Mouse (Mus musculus) limb, embryonic 13.5 days (tissue): ENCODE measurements around the gene Kcnj15. TPM values are rescaled to one million over a fixed set of nuclear protein-coding genes. Genes with fewer than 3 reads are reported as not detected.

ENCODE experiments used
- ATAC-seq: fragments of 200-750 bp; cut with Nextera tagmentation; 2 replicates; pipeline ENCODE4 v1.8.0; 2017; ENCODE audit warnings: low read depth, moderate number of reproducible peaks, moderate TSS enrichment; ENCODE audit not compliant: low FRiP score
- H3K27ac ChIP-seq: fragments of 300-500 bp; sonication (generic); 2 replicates; pipeline ENCODE4 v1.5.1; 2015; ENCODE audit warnings: inconsistent platforms, mild to moderate bottlenecking, moderate library complexity
- H3K27me3 ChIP-seq: fragments of 300-500 bp; sonication (generic); 2 replicates; pipeline ENCODE4 v1.6.1; 2015; ENCODE audit warnings: mild to moderate bottlenecking, inconsistent platforms
- H3K36me3 ChIP-seq: fragments of 300-500 bp; sonication (generic); 2 replicates; pipeline ENCODE4 v1.6.1; 2015; ENCODE audit warnings: inconsistent platforms, mild to moderate bottlenecking, moderate library complexity
- H3K4me1 ChIP-seq: fragments of 300-500 bp; sonication (generic); 2 replicates; pipeline ENCODE4 v1.6.1; 2015; ENCODE audit warnings: inconsistent platforms
- H3K4me2 ChIP-seq: fragments of 300-500 bp; sonication (generic); replicated peaks from 2 replicates; pipeline ENCODE4 v1.6.1; 2015; ENCODE audit warnings: inconsistent platforms, mild to moderate bottlenecking, moderate library complexity
- H3K4me3 ChIP-seq: fragments of 300-500 bp; sonication (generic); 2 replicates; pipeline ENCODE4 v1.5.1; 2015; ENCODE audit warnings: moderate library complexity, mild to moderate bottlenecking, inconsistent platforms
- H3K9ac ChIP-seq: fragments of 300-500 bp; sonication (generic); 2 replicates; pipeline ENCODE4 v1.6.1; 2015; ENCODE audit warnings: mild to moderate bottlenecking, inconsistent platforms
- H3K9me3 ChIP-seq: fragments of 300-500 bp; sonication (generic); 2 replicates; pipeline ENCODE4 v1.6.1; 2016; ENCODE audit warnings: inconsistent platforms
- WGBS: fragments of 180-500 bp; shearing (Covaris S2); methylation state at CpG from one replicate; pipeline ENCODE4 v1.1.7; 2015; 5-methylcytosine and 5-hydroxymethylcytosine counted together
- polyA plus RNA-seq: library from polyadenylated mRNA; unstranded; fragments of >200 nt; fragmentation: Nextera tagmentation; extraction: Ambion mirVana; gene quantifications from 2 replicates; pipeline ENCODE4 v1.2.1, GENCODE M21; 2015

The Kcnj15 gene
- polyA plus RNA-seq, 1 experiment from 2014 or later: 1.3 TPM

- Histone ChIP-seq H3K9me3 (no peaks in the 10 kb centered on the region), H3K9ac (no peak overlapping the region), H3K4me2 (peak overlapping the region; percentile 23), H3K27ac (no peak overlapping the region), H3K27me3 (peaks cover 13% of the 10 kb centered on the region; the same call in 1 of the 2 replicates), H3K4me3 (peak overlapping the region; percentile 2; the same call in 1 of the 2 replicates), H3K36me3 (no peaks in the 10 kb centered on the region), H3K4me1 (peaks cover 49% of the 10 kb centered on the region)
- 17% methylated on average over 4 of the region's 4 CpGs for WGBS
- no peak for ATAC-seq
Measured at GRCm38 (mm10) chr16:95258100-95258499, 742 bp downstream of the Kcnj15 start.

- H3K9ac ChIP-seq: no peak overlapping the region
- peaks cover 59% of the 10 kb centered on the region for H3K4me1 ChIP-seq
- no peak overlapping the region for H3K27ac ChIP-seq
- H3K4me3 ChIP-seq: no peak overlapping the region
- no peak for ATAC-seq
- 24% methylated on average over 4 of the region's 4 CpGs for WGBS
- H3K27me3 ChIP-seq: peaks cover 13% of the 10 kb centered on the region; the same call in 1 of the 2 replicates
- H3K9me3 ChIP-seq: no peaks in the 10 kb centered on the region
- H3K36me3 ChIP-seq: no peaks in the 10 kb centered on the region
- peak overlapping the region; percentile 23; the same call in 1 of the 2 replicates for H3K4me2 ChIP-seq
Measured at GRCm38 (mm10) chr16:95259505-95259904, 2.1 kb downstream of the Kcnj15 start.

- Histone ChIP-seq H3K4me2 (no peak overlapping the region), H3K9ac (no peak overlapping the region), H3K36me3 (no peaks in the 10 kb centered on the region), H3K27me3 (peaks cover 7% of the 10 kb centered on the region; the same call in 1 of the 2 replicates), H3K4me3 (no peak overlapping the region), H3K9me3 (no peaks in the 10 kb centered on the region), H3K4me1 (peaks cover 59% of the 10 kb centered on the region), H3K27ac (no peak overlapping the region)
- no peak for ATAC-seq
- 59% methylated on average over 5 of the region's 5 CpGs for WGBS
Measured at GRCm38 (mm10) chr16:95260693-95261092, 3.3 kb downstream of the Kcnj15 start.

GRCm38 (mm10) chr16:95261807-95262206 lies 4.4 kb downstream of the Kcnj15 start:
- WGBS: 31% methylated on average over 4 of the region's 4 CpGs

GRCm38 (mm10) chr16:95262706-95263363 lies 5.5 kb downstream of the Kcnj15 start:
- 44% methylated on average over 15 of the region's 15 CpGs for WGBS
- Histone ChIP-seq H3K9me3 (no peaks in the 10 kb centered on the region), H3K27ac (no peak overlapping the region), H3K9ac (no peak overlapping the region), H3K4me1 (peaks cover 59% of the 10 kb centered on the region), H3K27me3 (no peaks in the 10 kb centered on the region), H3K36me3 (no peaks in the 10 kb centered on the region), H3K4me2 (no peak overlapping the region), H3K4me3 (no peak overlapping the region)
- ATAC-seq: no peak

More at GRCm38 (mm10) chr16:95261807-95262206, 4.4 kb downstream of the Kcnj15 start:
- no peak for ATAC-seq
- H3K36me3 ChIP-seq: no peaks in the 10 kb centered on the region
- H3K27ac ChIP-seq: peak overlapping the region; percentile 3; the same call in 1 of the 2 replicates
- H3K4me1 ChIP-seq: peaks cover 59% of the 10 kb centered on the region
- H3K4me3 ChIP-seq: no peak overlapping the region
- H3K4me2 ChIP-seq: no peak overlapping the region
- no peaks in the 10 kb centered on the region for H3K9me3 ChIP-seq
- H3K27me3 ChIP-seq: peaks cover 5% of the 10 kb centered on the region; the same call in 1 of the 2 replicates
- no peak overlapping the region for H3K9ac ChIP-seq

GRCm38 (mm10) chr16:95264324-95264723 lies 7.0 kb downstream of the Kcnj15 start:
- WGBS: 57% methylated on average over 5 of the region's 5 CpGs
- no peak overlapping the region for H3K4me2 ChIP-seq
- H3K27me3 ChIP-seq: no peaks in the 10 kb centered on the region
- no peak overlapping the region for H3K27ac ChIP-seq
- H3K9ac ChIP-seq: no peak overlapping the region
- no peak overlapping the region for H3K4me3 ChIP-seq
- H3K36me3 ChIP-seq: no peaks in the 10 kb centered on the region
- H3K9me3 ChIP-seq: no peaks in the 10 kb centered on the region
- H3K4me1 ChIP-seq: peaks cover 50% of the 10 kb centered on the region
- no peak for ATAC-seq

- ATAC-seq: no peak
- Histone ChIP-seq H3K27me3 (no peaks in the 10 kb centered on the region), H3K4me2 (no peak overlapping the region), H3K9me3 (no peaks in the 10 kb centered on the region), H3K4me1 (peaks cover 26% of the 10 kb centered on the region), H3K36me3 (no peaks in the 10 kb centered on the region), H3K4me3 (no peak overlapping the region), H3K9ac (no peak overlapping the region), H3K27ac (no peak overlapping the region)
- WGBS: 20% methylated on average over 11 of the region's 11 CpGs
Measured at GRCm38 (mm10) chr16:95267481-95268183, 10.3 kb downstream of the Kcnj15 start.

GRCm38 (mm10) chr16:95269610-95270009 lies 12.3 kb downstream of the Kcnj15 start:
- peak overlapping the region; percentile 15; the same call in 1 of the 2 replicates for H3K27ac ChIP-seq
- WGBS: 25% methylated on average over 6 of the region's 6 CpGs

GRCm38 (mm10) chr16:95273101-95273500 lies 15.7 kb downstream of the Kcnj15 start:
- Histone ChIP-seq H3K9me3 (no peaks in the 10 kb centered on the region), H3K36me3 (no peaks in the 10 kb centered on the region), H3K4me3 (no peak overlapping the region), H3K27me3 (no peaks in the 10 kb centered on the region), H3K4me1 (peaks cover 11% of the 10 kb centered on the region; the same call in 1 of the 2 replicates), H3K4me2 (no peak overlapping the region), H3K27ac (no peak overlapping the region), H3K9ac (no peak overlapping the region)
- no peak for ATAC-seq
- 89% methylated on average over 2 of the region's 2 CpGs for WGBS

More at GRCm38 (mm10) chr16:95269610-95270009, 12.3 kb downstream of the Kcnj15 start:
- Histone ChIP-seq H3K9ac (no peak overlapping the region), H3K9me3 (no peaks in the 10 kb centered on the region), H3K4me3 (no peak overlapping the region), H3K4me2 (no peak overlapping the region), H3K36me3 (no peaks in the 10 kb centered on the region), H3K27me3 (no peaks in the 10 kb centered on the region), H3K4me1 (peaks cover 11% of the 10 kb centered on the region; the same call in 1 of the 2 replicates)
- peak; percentile 59; the same call in 1 of the 2 replicates for ATAC-seq

GRCm38 (mm10) chr16:95275713-95276502 lies 18.6 kb downstream of the Kcnj15 start:
- Histone ChIP-seq H3K4me2 (no peak overlapping the region), H3K27ac (no peak overlapping the region), H3K36me3 (no peaks in the 10 kb centered on the region), H3K27me3 (no peaks in the 10 kb centered on the region), H3K4me3 (no peak overlapping the region), H3K9ac (no peak overlapping the region), H3K4me1 (no peaks in the 10 kb centered on the region), H3K9me3 (no peaks in the 10 kb centered on the region)
- ATAC-seq: no peak
- WGBS: 87% methylated on average over 10 of the region's 10 CpGs

GRCm38 (mm10) chr16:95279015-95279414 lies 21.7 kb downstream of the Kcnj15 start:
- Histone ChIP-seq H3K36me3 (no peaks in the 10 kb centered on the region), H3K4me1 (no peaks in the 10 kb centered on the region), H3K27me3 (no peaks in the 10 kb centered on the region), H3K4me3 (no peak overlapping the region), H3K9ac (no peak overlapping the region), H3K9me3 (no peaks in the 10 kb centered on the region), H3K4me2 (no peak overlapping the region), H3K27ac (no peak overlapping the region)
- ATAC-seq: no peak
- WGBS: 51% methylated on average over 3 of the region's 3 CpGs

GRCm38 (mm10) chr16:95280338-95280737 lies 23.0 kb downstream of the Kcnj15 start:
- Histone ChIP-seq H3K9me3 (no peaks in the 10 kb centered on the region), H3K9ac (no peak overlapping the region), H3K4me1 (no peaks in the 10 kb centered on the region), H3K36me3 (no peaks in the 10 kb centered on the region), H3K27ac (no peak overlapping the region), H3K4me2 (no peak overlapping the region), H3K4me3 (no peak overlapping the region), H3K27me3 (no peaks in the 10 kb centered on the region)
- WGBS: 91% methylated on average over 3 of the region's 3 CpGs
- ATAC-seq: no peak
